Comparison of ENCODE assay signal across 18 mouse cellular contexts in the genomic region with DNA sequence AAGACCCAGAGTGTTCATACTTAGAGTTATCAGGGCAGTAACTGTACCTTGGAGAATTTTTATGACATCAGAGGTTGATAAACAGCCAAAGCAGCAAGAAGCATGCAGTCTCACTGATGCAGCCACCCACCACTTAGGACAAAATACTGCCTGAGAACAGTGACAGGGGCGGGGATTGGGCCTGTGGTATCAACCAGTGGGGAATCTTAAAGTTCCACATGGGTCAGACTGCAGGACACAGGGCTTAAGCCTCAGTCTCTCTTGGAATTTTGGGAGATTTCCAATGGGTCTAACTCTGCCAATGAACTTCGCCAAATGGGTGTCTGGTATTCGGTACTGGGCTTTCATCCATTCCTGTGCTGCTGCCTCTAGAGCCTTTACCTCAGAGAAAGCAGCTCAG.
"Had no signal": no experiment of that assay in that cellular context is flagged by ENCODE, and none has a peak within 500 bp of the region (broad histone marks: within the 10 kb centered on the region; RNA-seq: fewer than 3 reads in every experiment).

No protein-coding gene starts in this region.

- H3K4me1 ChIP-seq: midbrain, embryonic 12.5 days; neural tube, embryonic 13.5 days; neural tube, embryonic 15.5 days had no signal

- H3K4me3 ChIP-seq: midbrain, embryonic 10.5 days; midbrain, embryonic 12.5 days; myocyte; neural tube, embryonic 13.5 days; neural tube, embryonic 15.5 days had no signal

- H3K27me3 ChIP-seq: midbrain, embryonic 12.5 days; neural tube, embryonic 13.5 days; neural tube, embryonic 15.5 days had no signal

- DNase-seq: lung, adult 18-20 months; lung, embryonic 14.5 days; lung, postnatal 10 days; lung, postnatal 4 days; midbrain, embryonic 14.5 days; retina, postnatal 1 day; right cerebral cortex, adult 18-20 months; right cerebral cortex, postnatal 25 days; right cerebral cortex, postnatal 4 days; spleen, adult 18-20 months; thymus, adult 18-20 months; thymus, postnatal 14 days; thymus, postnatal 36 days had no signal

- H3K27ac ChIP-seq: midbrain, embryonic 10.5 days; midbrain, embryonic 12.5 days; neural tube, embryonic 13.5 days; neural tube, embryonic 15.5 days had no signal
